Mouse (Mus musculus) liver, embryonic 15.5 days (tissue): Measurements from ENCODE around the gene Dhx58. TPM values are rescaled to one million over a fixed set of nuclear protein-coding genes. Genes with fewer than 3 reads are reported as not detected.

ENCODE experiments used
- ATAC-seq: fragments of 200-750 bp; cut with Nextera tagmentation; 2 replicates; pipeline ENCODE4 v1.8.0; 2017; ENCODE audit warnings: moderate number of reproducible peaks, mild to moderate bottlenecking, moderate library complexity; ENCODE audit not compliant: insufficient read depth
- H3K27ac ChIP-seq: fragments of 300-500 bp; sonication (generic); replicated peaks from 2 replicates; pipeline ENCODE4 v1.5.1; 2015; ENCODE audit warnings: mild to moderate bottlenecking, inconsistent platforms
- H3K27me3 ChIP-seq: fragments of 300-500 bp; sonication (generic); 2 replicates; pipeline ENCODE4 v1.6.1; 2015; ENCODE audit warnings: mild to moderate bottlenecking, inconsistent platforms
- H3K36me3 ChIP-seq: fragments of 300-500 bp; sonication (generic); replicated peaks from 2 replicates; pipeline ENCODE4 v1.6.1; 2015; ENCODE audit warnings: moderate library complexity, mild to moderate bottlenecking, inconsistent platforms
- H3K4me1 ChIP-seq: fragments of 300-500 bp; sonication (generic); replicated peaks from 2 replicates; pipeline ENCODE4 v1.6.1; 2015; ENCODE audit warnings: inconsistent platforms
- H3K4me2 ChIP-seq: fragments of 300-500 bp; sonication (generic); 2 replicates; pipeline ENCODE4 v1.6.1; 2015; ENCODE audit warnings: moderate library complexity, mild to moderate bottlenecking, inconsistent platforms
- H3K4me3 ChIP-seq: fragments of 300-500 bp; sonication (generic); replicated peaks from 2 replicates; pipeline ENCODE4 v1.5.1; 2015; ENCODE audit warnings: mild to moderate bottlenecking, inconsistent platforms
- H3K9ac ChIP-seq: fragments of 300-500 bp; sonication (generic); 2 replicates; pipeline ENCODE4 v1.6.1; 2015; ENCODE audit warnings: moderate library complexity, mild to moderate bottlenecking, inconsistent platforms
- H3K9me3 ChIP-seq: fragments of 300-500 bp; sonication (generic); replicated peaks from 2 replicates; pipeline ENCODE4 v1.6.1; 2016; ENCODE audit warnings: inconsistent platforms
- WGBS: fragments of 180-500 bp; shearing (Covaris S2); methylation state at CpG from one replicate; pipeline ENCODE4 v1.1.7; 2015; ENCODE audit warnings: mixed read lengths; ENCODE audit not compliant: insufficient replicate concordance; 5-methylcytosine and 5-hydroxymethylcytosine counted together
- polyA plus RNA-seq: library from polyadenylated mRNA; unstranded; fragments of >200 nt; fragmentation: Nextera tagmentation; extraction: Ambion mirVana; gene quantifications from 2 replicates; pipeline ENCODE4 v1.2.1, GENCODE M21; 2015

Dhx58 gene
- polyA plus RNA-seq, 1 experiment from 2014 or later: 2.7 TPM

DNA sequence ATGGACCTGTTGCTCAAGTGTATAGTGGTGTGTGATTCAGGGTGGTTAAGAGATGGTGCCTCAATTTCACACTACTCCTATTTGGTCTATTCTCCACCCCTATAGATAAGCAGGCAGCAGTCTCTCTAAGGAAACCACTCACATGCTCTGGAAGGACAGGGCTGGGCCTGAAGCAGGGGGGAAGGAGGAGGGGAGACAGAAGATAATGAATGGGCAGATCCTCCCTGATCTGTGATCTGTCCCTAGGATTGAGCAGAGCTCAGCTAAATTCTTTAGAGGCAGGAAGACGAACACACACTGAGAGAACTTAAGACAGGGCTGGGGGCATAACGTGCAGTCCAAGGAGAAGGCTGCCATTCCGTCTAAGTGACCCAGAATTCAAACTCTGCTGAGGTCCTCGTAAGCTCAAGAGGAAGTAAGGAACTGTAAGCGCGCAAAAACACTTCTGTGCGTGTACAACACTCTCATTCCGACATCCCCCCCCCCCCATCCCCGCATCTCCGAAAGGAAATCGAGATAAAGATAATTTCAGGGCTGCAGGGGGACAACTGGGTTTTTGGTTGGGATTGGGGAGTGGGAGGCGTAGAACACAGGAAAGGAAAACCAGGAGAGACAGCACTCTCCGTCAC, 33.1 kb upstream of the Dhx58 start:
- Histone ChIP-seq H3K9ac (peak overlapping the region; percentile 88), H3K27me3 (no peaks in the 10 kb centered on the region), H3K4me2 (peak overlapping the region; percentile 87), H3K4me1 (peaks cover 67% of the 10 kb centered on the region), H3K36me3 (peaks cover 20% of the 10 kb centered on the region), H3K4me3 (peak overlapping the region; percentile 73), H3K27ac (peak overlapping the region; percentile 92), H3K9me3 (no peaks in the 10 kb centered on the region)
- ATAC-seq: peak; percentile 57
- WGBS: 0% methylated on average over 13 of the region's 13 CpGs

- H3K9ac ChIP-seq: peak overlapping the region; percentile 88
- H3K4me2 ChIP-seq: peak overlapping the region; percentile 87
- peaks cover 25% of the 10 kb centered on the region for H3K36me3 ChIP-seq
- H3K9me3 ChIP-seq: no peaks in the 10 kb centered on the region
- peak overlapping the region; percentile 73 for H3K4me3 ChIP-seq
- H3K27ac ChIP-seq: peak overlapping the region; percentile 92
- ATAC-seq: no peak
- H3K4me1 ChIP-seq: peaks cover 72% of the 10 kb centered on the region
- WGBS: 19% methylated on average over 4 of the region's 4 CpGs
- H3K27me3 ChIP-seq: no peaks in the 10 kb centered on the region
These were observed 32.6 kb upstream of the Dhx58 start for GRCm38 (mm10) chr11:100736746-100737080.

GRCm38 (mm10) chr11:100735954-100736745, 32.1 kb upstream of the Dhx58 start:
- H3K27ac ChIP-seq: peak overlapping the region; percentile 92
- 22% methylated on average over 14 of the region's 14 CpGs for WGBS
- peaks cover 28% of the 10 kb centered on the region for H3K36me3 ChIP-seq
- H3K9ac ChIP-seq: peak overlapping the region; percentile 88
- H3K4me1 ChIP-seq: peaks cover 78% of the 10 kb centered on the region
- H3K4me3 ChIP-seq: peak overlapping the region; percentile 73
- peak overlapping the region; percentile 87 for H3K4me2 ChIP-seq
- H3K27me3 ChIP-seq: no peaks in the 10 kb centered on the region
- no peak for ATAC-seq
- no peaks in the 10 kb centered on the region for H3K9me3 ChIP-seq

GRCm38 (mm10) chr11:100735134-100735865, 31.2 kb upstream of the Dhx58 start:
- Histone ChIP-seq H3K9me3 (no peaks in the 10 kb centered on the region), H3K27ac (peak overlapping the region; percentile 92), H3K36me3 (peaks cover 31% of the 10 kb centered on the region), H3K4me1 (peaks cover 86% of the 10 kb centered on the region), H3K27me3 (no peaks in the 10 kb centered on the region), H3K4me3 (peak overlapping the region; percentile 73), H3K9ac (peak overlapping the region; percentile 88), H3K4me2 (peak overlapping the region; percentile 87)
- no peak for ATAC-seq
- WGBS: 65% methylated on average over 9 of the region's 9 CpGs

DNA sequence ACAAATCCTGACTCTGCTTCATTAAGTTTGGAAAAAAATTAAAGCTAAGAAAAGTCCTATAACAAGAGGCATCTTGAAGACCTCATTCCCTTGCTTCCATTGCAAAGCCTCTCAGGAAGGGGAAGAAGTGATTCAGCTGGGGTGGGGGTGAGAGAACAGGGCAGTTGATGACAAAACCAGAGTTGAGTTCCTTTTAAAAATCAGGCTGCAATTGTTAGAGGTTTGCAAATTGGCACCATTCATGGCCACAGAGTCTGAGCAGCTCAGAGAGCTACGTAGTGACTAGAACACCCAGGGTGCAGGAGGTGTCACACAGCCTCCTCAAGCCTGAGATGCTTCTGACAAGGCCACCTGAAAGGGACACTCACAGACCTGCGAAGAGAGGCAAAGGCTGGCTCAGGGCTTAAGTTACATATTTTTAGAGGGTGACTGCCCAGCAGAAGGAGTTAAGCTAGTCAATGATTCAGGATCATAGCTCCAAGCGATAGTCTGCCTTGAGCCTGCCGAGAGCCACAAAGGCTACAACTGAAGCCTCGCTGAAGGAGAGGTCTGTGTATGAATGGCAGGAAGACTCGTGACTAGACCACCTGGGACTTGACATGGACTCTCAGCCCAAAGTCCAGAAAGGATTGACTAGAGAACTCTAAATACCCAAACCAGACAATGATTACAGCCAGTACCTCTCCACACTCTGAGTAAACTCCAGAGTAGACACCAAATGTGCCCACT, 26.6 kb upstream of the Dhx58 start:
- no peak overlapping the region for H3K9ac ChIP-seq
- ATAC-seq: no peak
- 68% methylated on average over 6 of the region's 6 CpGs for WGBS
- no peaks in the 10 kb centered on the region for H3K27me3 ChIP-seq
- H3K9me3 ChIP-seq: no peaks in the 10 kb centered on the region
- H3K27ac ChIP-seq: no peak overlapping the region
- H3K4me1 ChIP-seq: peaks cover 75% of the 10 kb centered on the region
- H3K36me3 ChIP-seq: peaks cover 62% of the 10 kb centered on the region
- H3K4me2 ChIP-seq: no peak overlapping the region
- H3K4me3 ChIP-seq: no peak overlapping the region

- no peaks in the 10 kb centered on the region for H3K27me3 ChIP-seq
- H3K9ac ChIP-seq: no peak overlapping the region
- 32% methylated on average over 4 of the region's 4 CpGs for WGBS
- peaks cover 74% of the 10 kb centered on the region for H3K4me1 ChIP-seq
- H3K9me3 ChIP-seq: no peaks in the 10 kb centered on the region
- H3K4me3 ChIP-seq: no peak overlapping the region
- H3K27ac ChIP-seq: no peak overlapping the region
- H3K4me2 ChIP-seq: no peak overlapping the region
- H3K36me3 ChIP-seq: peaks cover 67% of the 10 kb centered on the region
- no peak for ATAC-seq
These were observed 25.9 kb upstream of the Dhx58 start for GRCm38 (mm10) chr11:100729976-100730375.

GRCm38 (mm10) chr11:100728601-100729000, 24.5 kb upstream of the Dhx58 start:
- Histone ChIP-seq H3K27me3 (no peaks in the 10 kb centered on the region), H3K4me3 (no peak overlapping the region), H3K4me1 (peaks cover 73% of the 10 kb centered on the region), H3K36me3 (peaks cover 64% of the 10 kb centered on the region), H3K27ac (no peak overlapping the region), H3K9me3 (no peaks in the 10 kb centered on the region), H3K9ac (no peak overlapping the region), H3K4me2 (no peak overlapping the region)
- ATAC-seq: no peak
- 79% methylated on average over 6 of the region's 6 CpGs for WGBS

GRCm38 (mm10) chr11:100727201-100727600, 23.1 kb upstream of the Dhx58 start:
- Histone ChIP-seq H3K9ac (no peak overlapping the region), H3K9me3 (no peaks in the 10 kb centered on the region), H3K27ac (no peak overlapping the region), H3K4me2 (no peak overlapping the region), H3K27me3 (no peaks in the 10 kb centered on the region), H3K4me3 (no peak overlapping the region), H3K36me3 (peaks cover 51% of the 10 kb centered on the region), H3K4me1 (peaks cover 73% of the 10 kb centered on the region)
- ATAC-seq: no peak
- 86% methylated on average over 3 of the region's 3 CpGs for WGBS

DNA sequence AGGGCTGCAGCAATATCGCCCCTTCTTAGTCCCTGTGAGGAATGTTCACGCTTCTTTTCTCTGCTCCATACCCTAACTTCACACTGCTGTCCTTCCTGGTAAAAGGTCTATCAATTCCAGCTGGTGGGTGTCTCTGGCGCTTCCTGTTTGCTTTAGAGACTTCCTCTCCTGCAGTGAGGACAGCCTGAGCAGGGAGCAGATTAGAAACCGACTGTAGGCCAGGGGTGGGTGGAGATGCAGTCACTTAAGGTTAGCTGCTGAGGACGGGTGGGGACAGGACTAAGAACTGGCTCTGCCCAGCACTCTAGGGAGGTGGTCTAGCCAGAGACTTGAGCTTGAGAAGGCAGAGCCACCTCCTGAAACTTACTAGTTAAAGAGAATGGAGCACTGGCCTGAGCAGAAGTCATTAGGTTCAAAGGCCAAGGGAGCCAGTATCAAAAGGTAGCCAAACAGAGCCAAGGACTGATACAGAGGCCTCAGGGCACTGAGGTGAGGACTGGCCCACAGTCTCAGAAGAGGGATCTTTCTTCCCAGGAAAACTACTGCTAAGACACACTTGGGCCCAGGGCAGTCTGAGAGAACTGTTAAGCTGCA, 20.9 kb upstream of the Dhx58 start:
- Histone ChIP-seq H3K4me2 (peak overlapping the region; percentile 25; the same call in 1 of the 2 replicates), H3K9ac (0 out of 2 replicates have a peak overlapping the region, but pooled peaks have one; percentile 19), H3K27me3 (no peaks in the 10 kb centered on the region), H3K9me3 (no peaks in the 10 kb centered on the region), H3K4me1 (peaks cover 73% of the 10 kb centered on the region), H3K4me3 (no peak overlapping the region), H3K36me3 (peaks cover 43% of the 10 kb centered on the region), H3K27ac (peak overlapping the region; percentile 53)
- ATAC-seq: peak; percentile 39; the same call in 1 of the 2 replicates
- WGBS: 13% methylated on average over 5 of the region's 5 CpGs

DNA sequence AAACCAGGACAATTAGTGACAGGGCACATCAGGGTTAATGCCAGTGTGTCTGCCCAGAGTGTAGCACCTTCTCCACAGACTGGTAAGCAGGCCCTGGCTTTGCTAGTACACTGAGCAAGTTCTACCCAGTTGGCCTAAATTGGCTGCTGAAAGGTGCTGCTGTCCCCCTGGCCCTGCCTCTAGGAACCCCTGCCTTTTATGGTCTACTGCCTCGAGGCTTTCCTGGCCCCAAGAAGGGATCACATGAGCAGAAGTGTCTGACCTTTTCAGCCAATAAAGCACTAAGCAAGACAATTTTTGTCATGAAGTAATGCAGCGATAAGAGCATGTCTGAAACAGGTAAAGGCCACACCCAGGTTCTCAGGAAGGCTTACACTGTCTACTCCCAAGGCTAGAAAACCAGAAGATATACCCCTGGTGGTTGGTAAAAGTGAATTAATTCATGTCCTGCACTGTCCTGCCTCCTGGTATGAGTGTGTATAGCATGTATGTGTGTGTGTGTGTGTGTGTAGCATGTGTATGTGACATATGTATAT, 18.5 kb upstream of the Dhx58 start:
- Histone ChIP-seq H3K9ac (peak overlapping the region; percentile 45; the same call in 1 of the 2 replicates), H3K27me3 (no peaks in the 10 kb centered on the region), H3K36me3 (peaks cover 45% of the 10 kb centered on the region), H3K4me3 (no peak overlapping the region), H3K4me2 (peak overlapping the region; percentile 40), H3K27ac (peak overlapping the region; percentile 75), H3K9me3 (no peaks in the 10 kb centered on the region), H3K4me1 (peaks cover 62% of the 10 kb centered on the region)
- 23% methylated on average over 2 of the region's 2 CpGs for WGBS
- no peak for ATAC-seq
